Mouse (Mus musculus) layer of hippocampus, adult 18-20 months (tissue): ENCODE results near the gene Pip5k1c. TPM values are rescaled to one million over a fixed set of nuclear protein-coding genes. Genes with fewer than 3 reads are reported as not detected.

Experiments used
- DNase-seq, 2 experiments: peaks; one replicate each; pipeline ENCODE4 v3.0.0; 2022; ENCODE audit warnings: low spot score in 2 of 2
- total RNA-seq, 2 experiments: library from RNA; stranded (reverse); gene quantifications; 2 replicates each; pipeline ENCODE4 v1.2.3; 2021

The Pip5k1c gene
- total RNA-seq, 2 experiments from 2014 or later, result 303 to 304 TPM

- no peak for DNase-seq
Observed at GRCm38 (mm10) chr10:81279496-81279895, 13.3 kb upstream of the Pip5k1c start.

- DNase-seq, result no peak
Observed at GRCm38 (mm10) chr10:81284189-81284588, 8.6 kb upstream of the Pip5k1c start.

- DNase-seq, result no peak
Observed at GRCm38 (mm10) chr10:81284719-81285118, 8.0 kb upstream of the Pip5k1c start.

- DNase-seq, result peak; percentile 67 to 81
Observed at GRCm38 (mm10) chr10:81285694-81286450, 6.9 kb upstream of the Pip5k1c start.

- DNase-seq, result no peak
Observed at GRCm38 (mm10) chr10:81286586-81286985, 6.2 kb upstream of the Pip5k1c start.

- DNase-seq, result no peak
Observed at GRCm38 (mm10) chr10:81287513-81288157, 5.1 kb upstream of the Pip5k1c start.

GRCm38 (mm10) chr10:81288601-81289000 lies 4.2 kb upstream of the Pip5k1c start:
- DNase-seq, result no peak

- DNase-seq, result peak in 1 of 2 experiments; percentile 81
Observed at GRCm38 (mm10) chr10:81289278-81289677, 3.5 kb upstream of the Pip5k1c start.

GRCm38 (mm10) chr10:81289811-81290210 lies 3.0 kb upstream of the Pip5k1c start:
- DNase-seq, result no peak

GRCm38 (mm10) chr10:81290698-81291460 lies 1.9 kb upstream of the Pip5k1c start:
- DNase-seq, result no peak

- DNase-seq, result no peak
Observed at GRCm38 (mm10) chr10:81291511-81292104, 1.2 kb upstream of the Pip5k1c start, which contains the start of gene Tjp3. TSS of gene Tjp3 (minus strand) at chr10:81291581.

- no peak for DNase-seq
Observed at GRCm38 (mm10) chr10:81293334-81294030, 719 bp downstream of the Pip5k1c start.

GRCm38 (mm10) chr10:81294442-81294841 lies 1.7 kb downstream of the Pip5k1c start:
- DNase-seq, result no peak

GRCm38 (mm10) chr10:81295185-81295584 lies 2.4 kb downstream of the Pip5k1c start:
- no peak for DNase-seq

GRCm38 (mm10) chr10:81297246-81297645 lies 4.5 kb downstream of the Pip5k1c start:
- DNase-seq, result no peak

- DNase-seq, result no peak
Observed at GRCm38 (mm10) chr10:81297845-81298244, 5.1 kb downstream of the Pip5k1c start.

GRCm38 (mm10) chr10:81298369-81299100 lies 5.8 kb downstream of the Pip5k1c start:
- peak; percentile 59 to 68 for DNase-seq

GRCm38 (mm10) chr10:81299585-81300351 lies 7.0 kb downstream of the Pip5k1c start:
- DNase-seq, result no peak

GRCm38 (mm10) chr10:81300352-81300907 lies 7.7 kb downstream of the Pip5k1c start:
- no peak for DNase-seq
